ENCODE assay signal across 9 mouse cellular contexts in genomic region chr6:134876795-134877194, GRCm38 (mm10). TPM values are rescaled to one million over a fixed set of nuclear protein-coding genes. Genes with fewer than 3 reads are reported as not detected.
A peak's percentile ranks its signal among the peaks of the same experiment; 100 is the strongest.
DNase-seq lines count a peak whose midpoint lies in the region; ATAC-seq and TF ChIP-seq lines count a peak whose summit lies in the region.
"Had no signal": no experiment of that assay in that cellular context is flagged by ENCODE, and none has a peak within 500 bp of the region (broad histone marks: within the 10 kb centered on the region; RNA-seq: fewer than 3 reads in every experiment).

No protein-coding gene starts in this region.

- peak; percentile 72 for ATAC-seq in megakaryocyte-erythroid progenitor cell, adult 5-6 weeks (replicated peaks; ENCODE audit: low FRiP score, low TSS enrichment, poor library complexity, severe bottlenecking)
- no peak for ATAC-seq in hindbrain, embryonic 16.5 days
- ATAC-seq in midbrain, embryonic 16.5 days, result no peak

- no peaks in the 10 kb centered on the region for H3K27me3 ChIP-seq in MEL (ENCODE audit: control insufficient read depth in 1 of 2, insufficient read depth in 2 of 2, low read length in 2 of 2)
- no peaks in the 10 kb centered on the region for H3K27me3 ChIP-seq in hindbrain, embryonic 16.5 days (replicated peaks; ENCODE audit: control insufficient read depth, insufficient read depth, low read length)
- H3K27me3 ChIP-seq in midbrain, embryonic 16.5 days (ENCODE audit: control insufficient read depth, insufficient read depth, low read depth, low read length), result no peaks in the 10 kb centered on the region
- H3K27me3 ChIP-seq: limb, embryonic 12.5 days had no signal

- TF ChIP-seq POLR2A in MEL (IDR thresholded peaks at IDR 0.05; ENCODE audit: control insufficient read depth in 1 of 2, insufficient read depth in 1 of 2, low read depth in 1 of 2, low read length in 2 of 2, poor library complexity in 1 of 2), result no peak

- peaks cover 0 to 3% of the 10 kb centered on the region in 2 experiments; a peak in 2 of 4 replicates for H3K36me3 ChIP-seq in MEL (ENCODE audit: control insufficient read depth in 1 of 2, insufficient read depth in 2 of 2, low read length in 2 of 2)
- no peaks in the 10 kb centered on the region; the same call in 1 of the 2 replicates for H3K36me3 ChIP-seq in hindbrain, embryonic 16.5 days (ENCODE audit: control insufficient read depth, insufficient read depth, low read length)
- H3K36me3 ChIP-seq in midbrain, embryonic 16.5 days (ENCODE audit: control insufficient read depth, insufficient read depth, low read length), result peaks cover 12% of the 10 kb centered on the region
- H3K36me3 ChIP-seq: limb, embryonic 12.5 days had no signal

- peak; percentile 37 for TF ChIP-seq CTCF in left cerebral cortex, adult 2 months (IDR thresholded peaks at IDR 0.05)
- peak; percentile 37 to 59 (median 46) for TF ChIP-seq CTCF in MEL (IDR thresholded peaks at IDR 0.05 in 2 of 3, conservative IDR thresholded peaks at IDR 0.05 in 1 of 3; ENCODE audit: control insufficient read depth in 1 of 3, insufficient read depth in 1 of 3, low read depth in 2 of 3, low read length in 3 of 3, poor library complexity in 1 of 3, severe bottlenecking in 1 of 3)

- DNase-seq in left cerebral cortex, adult 2 months (ENCODE audit: extremely low spot score in 1 of 2, low spot score in 2 of 2), result no peak
- DNase-seq in left cerebral cortex, postnatal 10 days (ENCODE audit: extremely low spot score in 1 of 2, low spot score in 2 of 2), result no peak
- DNase-seq in MEL (ENCODE audit: low read depth, low spot score), result peak; percentile 58
- DNase-seq in embryo, embryonic 11 days, result peak; percentile 54
- no peak for DNase-seq in cerebellum, postnatal 4 days (ENCODE audit: low spot score in 2 of 2)

- no peaks in the 10 kb centered on the region for H3K9me3 ChIP-seq in MEL (replicated peaks; ENCODE audit: insufficient read depth, low read length)
- no peaks in the 10 kb centered on the region for H3K9me3 ChIP-seq in hindbrain, embryonic 16.5 days (ENCODE audit: control insufficient read depth, low read length)
- no peaks in the 10 kb centered on the region for H3K9me3 ChIP-seq in midbrain, embryonic 16.5 days (replicated peaks; ENCODE audit: control insufficient read depth, low read length, poor library complexity, severe bottlenecking)
- H3K9me3 ChIP-seq: limb, embryonic 12.5 days had no signal

- no peak overlapping the region for H3K27ac ChIP-seq in left cerebral cortex, adult 2 months
- H3K27ac ChIP-seq in MEL (ENCODE audit: control insufficient read depth, low read depth, low read length), result no peak overlapping the region
- no peak overlapping the region for H3K27ac ChIP-seq in hindbrain, embryonic 16.5 days (ENCODE audit: low read depth, low read length)
- no peak overlapping the region for H3K27ac ChIP-seq in midbrain, embryonic 16.5 days (ENCODE audit: low read length)
- H3K27ac ChIP-seq: limb, embryonic 12.5 days had no signal

- TF ChIP-seq RAD21 in MEL (IDR thresholded peaks at IDR 0.05; ENCODE audit: low read depth, low read length), result peak; percentile 34

- no peak overlapping the region for H3K4me2 ChIP-seq in hindbrain, embryonic 16.5 days (ENCODE audit: low read length)
- H3K4me2 ChIP-seq in midbrain, embryonic 16.5 days (ENCODE audit: low read length), result no peak overlapping the region
- H3K4me2 ChIP-seq: limb, embryonic 12.5 days had no signal

- TF ChIP-seq EP300 in MEL (IDR thresholded peaks at IDR 0.05; ENCODE audit: low read depth in 1 of 2, low read length in 2 of 2), result no peak

- no peak overlapping the region for H3K9ac ChIP-seq in MEL (ENCODE audit: control insufficient read depth, low read depth, low read length, poor library complexity, severe bottlenecking)
- H3K9ac ChIP-seq in hindbrain, embryonic 16.5 days (ENCODE audit: low read depth, low read length), result no peak overlapping the region
- no peak overlapping the region for H3K9ac ChIP-seq in midbrain, embryonic 16.5 days (ENCODE audit: low read depth, low read length)
- H3K9ac ChIP-seq: limb, embryonic 12.5 days had no signal

- no peaks in the 10 kb centered on the region for H3K79me2 ChIP-seq in MEL (ENCODE audit: control insufficient read depth, insufficient read depth, low read length, poor library complexity)

- intact Hi-C loops in left cerebral cortex, adult 2 months (cut with DNase I), result no loop called here
- intact Hi-C loops in left cerebral cortex, postnatal 10 days (cut with DNase I), result no loop called here

- peaks cover 4% of the 10 kb centered on the region in 2 experiments; a peak in 2 of 4 replicates for H3K4me1 ChIP-seq in MEL (ENCODE audit: control insufficient read depth in 1 of 2, insufficient read depth in 2 of 2, low read length in 2 of 2)
- H3K4me1 ChIP-seq in hindbrain, embryonic 16.5 days (ENCODE audit: control insufficient read depth, insufficient read depth, low read depth, low read length), result peaks cover 7% of the 10 kb centered on the region
- peaks cover 16% of the 10 kb centered on the region for H3K4me1 ChIP-seq in midbrain, embryonic 16.5 days (ENCODE audit: control insufficient read depth, insufficient read depth, low read length)

- 72% methylated on average over 6 of the region's 6 CpGs for WGBS in hindbrain, embryonic 16.5 days
- WGBS in midbrain, embryonic 16.5 days, result 80% methylated on average over 6 of the region's 6 CpGs

- no peak overlapping the region for H3K4me3 ChIP-seq in left cerebral cortex, adult 2 months
- no peak overlapping the region for H3K4me3 ChIP-seq in MEL (ENCODE audit: control insufficient read depth in 1 of 2, insufficient read depth in 1 of 2, low read depth in 2 of 2, low read length in 2 of 2)
- no peak overlapping the region for H3K4me3 ChIP-seq in hindbrain, embryonic 16.5 days (ENCODE audit: low read length)
- no peak overlapping the region for H3K4me3 ChIP-seq in midbrain, embryonic 16.5 days (ENCODE audit: low read depth, low read length)
- H3K4me3 ChIP-seq: limb, embryonic 12.5 days had no signal

TF ChIP-seq in MEL, 35 proteins besides CTCF, POLR2A, EP300 and RAD21:
- TF ChIP-seq SMC3 (IDR thresholded peaks at IDR 0.05; ENCODE audit: low read depth, low read length), result peak; percentile 39
- TF ChIP-seq ZMIZ1 (IDR thresholded peaks at IDR 0.05; ENCODE audit: low read depth, low read length), result no peak
- TF ChIP-seq JUND (IDR thresholded peaks at IDR 0.05; ENCODE audit: low read depth, low read length), result no peak
- no peak for TF ChIP-seq ZC3H11A (IDR thresholded peaks at IDR 0.05; ENCODE audit: low read depth, low read length)

RNA-seq across cellular contexts. Expression of gene Gpr19, which starts 21.6 kb away (rescaled TPM):
- total RNA-seq in left cerebral cortex, adult 2 months (2021), result 10 to 100 TPM; 22.2 to 26.9 TPM
- 10 to 100 TPM; 23.4 to 26.0 TPM for total RNA-seq in left cerebral cortex, postnatal 10 days (2021)
- 8.4 and 9.0 TPM in 2 replicates for total RNA-seq in MEL (2012; rRNA removed)
- polyA plus RNA-seq in MEL (2012; ENCODE audit: insufficient read depth in 1 of 2, insufficient read length in 2 of 2, low read depth in 1 of 2, low replicate concordance in 2 of 2, missing spikeins in 1 of 2), result 10 to 100 TPM in 1 of 2 experiments, not detected in 1; 11.7 TPM
- total RNA-seq in megakaryocyte-erythroid progenitor cell, adult 5-6 weeks (2014; fragmentation: Nextera tagmentation), result 6.5 and 6.9 TPM in 2 replicates
- total RNA-seq in megakaryocyte-erythroid progenitor cell, adult 5-6 weeks (2017), result 4.5 and 7.0 TPM in 2 replicates
- 36.1 and 41.3 TPM in 2 replicates for polyA plus RNA-seq in hindbrain, embryonic 16.5 days (2015; fragmentation: Nextera tagmentation; extraction: Ambion mirVana)
- 44.7 and 46.8 TPM in 2 replicates for polyA plus RNA-seq in midbrain, embryonic 16.5 days (2015; fragmentation: Nextera tagmentation; extraction: Ambion mirVana)

RNA-seq across cellular contexts. Expression of gene Cdkn1b, which starts 43.4 kb away (rescaled TPM):
- total RNA-seq in left cerebral cortex, adult 2 months (2021), result 10 to 100 TPM; 36.8 to 42.3 TPM
- total RNA-seq in left cerebral cortex, postnatal 10 days (2021), result 10 to 100 TPM; 45.0 to 46.9 TPM
- total RNA-seq in MEL (2012; rRNA removed), result 7.7 and 12.0 TPM in 2 replicates
- polyA plus RNA-seq in MEL (2012; ENCODE audit: insufficient read depth in 1 of 2, insufficient read length in 2 of 2, low read depth in 1 of 2, low replicate concordance in 2 of 2, missing spikeins in 1 of 2), result 10 to 100 TPM in 1 of 2 experiments, not detected in 1; 21.2 TPM
- 17.2 and 22.1 TPM in 2 replicates for total RNA-seq in megakaryocyte-erythroid progenitor cell, adult 5-6 weeks (2014; fragmentation: Nextera tagmentation)
- total RNA-seq in megakaryocyte-erythroid progenitor cell, adult 5-6 weeks (2017), result 34.9 and 49.3 TPM in 2 replicates
- 12.6 and 15.1 TPM in 2 replicates for polyA plus RNA-seq in hindbrain, embryonic 16.5 days (2015; fragmentation: Nextera tagmentation; extraction: Ambion mirVana)
- 20.7 and 22.6 TPM in 2 replicates for polyA plus RNA-seq in midbrain, embryonic 16.5 days (2015; fragmentation: Nextera tagmentation; extraction: Ambion mirVana)

RNA-seq across cellular contexts. Expression of gene Crebl2, which starts 46.8 kb away (rescaled TPM):
- 10 to 100 TPM; 38.4 to 39.3 TPM for total RNA-seq in left cerebral cortex, adult 2 months (2021)
- 1 to 10 TPM; 8.6 to 9.5 TPM for total RNA-seq in left cerebral cortex, postnatal 10 days (2021)
- total RNA-seq in MEL (2012; rRNA removed), result 1.5 and 2.1 TPM in 2 replicates
- 1 to 10 TPM in 1 of 2 experiments, not detected in 1; 3.7 TPM for polyA plus RNA-seq in MEL (2012; ENCODE audit: insufficient read depth in 1 of 2, insufficient read length in 2 of 2, low read depth in 1 of 2, low replicate concordance in 2 of 2, missing spikeins in 1 of 2)
- total RNA-seq in megakaryocyte-erythroid progenitor cell, adult 5-6 weeks (2014; fragmentation: Nextera tagmentation), result 6.2 and 11.7 TPM in 2 replicates
- total RNA-seq in megakaryocyte-erythroid progenitor cell, adult 5-6 weeks (2017), result 10.4 and 12.9 TPM in 2 replicates
- 3.0 and 3.9 TPM in 2 replicates for polyA plus RNA-seq in hindbrain, embryonic 16.5 days (2015; fragmentation: Nextera tagmentation; extraction: Ambion mirVana)
- polyA plus RNA-seq in midbrain, embryonic 16.5 days (2015; fragmentation: Nextera tagmentation; extraction: Ambion mirVana), result 4.3 and 4.8 TPM in 2 replicates

Comparison
In these comparisons a context has a peak if more than half of its experiments do, and no peak if none do; other contexts are left out.
1. DNase-seq: peak in MEL (single experiment) and embryo, embryonic 11 days (single experiment); none in left cerebral cortex, adult 2 months (0 of 2), left cerebral cortex, postnatal 10 days (0 of 2) and cerebellum, postnatal 4 days (0 of 2).